Mouse (Mus musculus) G1E (cell line): ENCODE results near the gene Ccdc70.
"Not testable (repeated sequence)": the region's sequence is repeated elsewhere in the genome, so short reads cannot be mapped to it uniquely, and the experiment has no call there.

Source experiments
- CTCF ChIP-seq: IDR thresholded peaks from 2 replicates; pipeline ENCODE4 v1.5.1; 2012; ENCODE audit warnings: low read depth, low read length, inconsistent platforms, mixed read lengths
- POLR2AphosphoS5 ChIP-seq: IDR thresholded peaks from 2 replicates; pipeline ENCODE4 v1.6.1; 2012; ENCODE audit warnings: low read depth, low read length, inconsistent platforms; ENCODE audit not compliant: insufficient replicate concordance

DNA sequence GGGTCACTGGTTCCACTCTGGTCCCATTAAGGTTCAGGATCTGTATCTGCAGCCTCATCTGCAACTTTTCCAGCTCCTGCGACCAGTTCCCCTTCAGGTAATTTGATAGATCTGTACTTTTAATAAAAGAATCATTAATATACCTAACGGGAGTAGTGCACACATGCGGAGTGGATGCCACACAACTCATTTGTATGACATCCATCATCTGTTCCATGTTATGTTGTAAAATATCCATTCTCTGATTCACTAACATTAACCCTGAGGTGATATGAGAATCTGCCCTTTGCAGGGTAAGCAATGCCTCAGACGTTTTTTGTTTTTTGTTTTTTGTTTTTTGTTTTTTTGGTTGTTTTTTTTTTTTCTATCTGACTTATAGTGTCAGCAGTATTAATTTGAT, 31.5 kb upstream of the Ccdc70 start, which contains the start of gene Defb35:
- TF ChIP-seq POLR2AphosphoS5, CTCF: not testable (repeated sequence)
